Mouse (Mus musculus): Measurements from ENCODE around the gene Itpka.

The Itpka gene

DNA sequence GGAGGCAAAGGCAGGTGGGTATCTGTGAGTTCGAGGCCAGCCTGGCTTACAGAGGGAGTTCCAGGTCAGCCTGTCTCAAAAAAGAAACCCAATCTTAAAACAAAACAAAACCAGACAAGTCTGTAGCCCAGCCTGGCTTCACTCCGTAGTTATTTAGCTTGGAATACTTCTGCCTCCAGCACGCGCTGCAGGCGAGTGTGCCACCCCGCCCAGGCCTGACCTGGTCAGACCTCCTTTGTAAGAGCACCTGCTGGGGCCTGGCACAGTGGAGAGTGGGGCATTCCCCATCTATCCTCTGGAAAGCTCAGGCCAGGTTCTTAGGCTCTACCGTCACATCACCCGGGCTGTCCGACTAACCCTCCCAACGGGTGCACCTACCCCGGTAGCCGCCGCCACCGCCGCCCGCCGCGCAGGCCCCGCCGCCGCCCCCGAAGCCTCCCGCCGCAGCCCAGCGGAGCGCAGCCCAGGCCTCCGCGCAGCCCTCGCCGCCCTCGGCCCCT lies 15.5 kb downstream of the Itpka start:
- DNase-seq (ENCODE audit: low spot score in 2 of 2) = no peak

DNA sequence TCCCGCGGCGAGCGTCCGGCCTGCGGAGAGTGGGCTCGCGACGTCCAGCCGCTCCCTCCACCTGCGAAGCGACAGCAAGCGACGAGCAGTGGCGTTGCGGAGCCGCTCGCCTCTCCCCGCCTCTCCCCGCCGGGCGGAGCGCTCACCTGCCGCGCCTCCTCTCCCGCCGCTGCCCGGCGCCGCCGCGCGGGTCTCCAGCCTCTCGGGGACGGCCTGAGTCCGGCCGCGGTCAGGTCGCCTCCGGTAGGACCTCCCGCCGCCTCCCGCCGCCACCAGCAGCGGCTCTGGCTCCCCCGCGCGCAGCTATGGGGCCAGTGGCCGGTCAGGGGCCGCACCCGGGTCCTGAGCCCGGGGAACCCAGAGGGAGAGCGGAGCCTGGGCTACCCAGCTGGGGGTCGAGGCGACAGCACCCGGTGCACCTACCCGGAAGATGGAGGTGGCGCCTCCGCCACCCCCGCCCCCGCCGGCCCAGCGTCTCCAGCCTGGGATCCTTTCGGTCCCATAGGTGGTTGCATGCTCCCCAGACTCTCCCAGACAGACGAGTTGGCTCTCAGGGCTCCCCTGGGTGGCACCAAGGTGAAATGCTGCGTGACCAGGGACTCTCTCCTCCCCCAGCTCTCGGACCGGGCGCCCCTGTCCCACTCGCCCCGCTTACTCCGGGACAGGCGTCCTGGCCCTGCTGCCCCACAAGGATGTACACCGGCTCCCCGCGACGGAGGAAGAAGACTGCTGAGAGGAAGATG lies 16.1 kb downstream of the Itpka start:
- peak in 1 of 2 experiments; percentile 51 for DNase-seq (ENCODE audit: low spot score in 2 of 2)

- no peak for DNase-seq (ENCODE audit: low spot score in 2 of 2)
These were observed 17.0 kb downstream of the Itpka start for GRCm38 (mm10) chr2:119758844-119759835.

DNA sequence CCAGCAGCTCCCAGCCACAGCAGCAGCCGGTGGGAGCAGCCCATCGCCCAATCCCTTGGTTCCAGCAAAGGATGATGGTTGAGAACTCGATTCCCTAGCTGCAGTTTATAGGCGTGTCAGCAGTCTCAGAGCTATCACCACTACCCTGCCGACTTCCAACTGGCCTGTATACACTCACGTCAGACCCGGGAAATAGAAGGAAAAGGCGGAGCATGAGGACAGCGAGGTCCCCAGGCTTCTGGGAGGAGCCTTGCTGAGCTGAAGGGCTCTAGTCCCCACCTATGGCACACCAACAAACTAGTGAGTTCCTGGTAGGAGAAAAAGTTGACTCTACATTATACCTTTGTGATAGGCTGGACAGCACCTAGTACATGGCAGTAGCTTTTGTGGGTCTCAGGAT lies 18.1 kb downstream of the Itpka start, which contains the start of gene Ltk:
Ltk (minus strand) TSS at position 181 of the 400 bp plus-strand sequence.
- DNase-seq (ENCODE audit: low spot score in 2 of 2) = no peak

DNA sequence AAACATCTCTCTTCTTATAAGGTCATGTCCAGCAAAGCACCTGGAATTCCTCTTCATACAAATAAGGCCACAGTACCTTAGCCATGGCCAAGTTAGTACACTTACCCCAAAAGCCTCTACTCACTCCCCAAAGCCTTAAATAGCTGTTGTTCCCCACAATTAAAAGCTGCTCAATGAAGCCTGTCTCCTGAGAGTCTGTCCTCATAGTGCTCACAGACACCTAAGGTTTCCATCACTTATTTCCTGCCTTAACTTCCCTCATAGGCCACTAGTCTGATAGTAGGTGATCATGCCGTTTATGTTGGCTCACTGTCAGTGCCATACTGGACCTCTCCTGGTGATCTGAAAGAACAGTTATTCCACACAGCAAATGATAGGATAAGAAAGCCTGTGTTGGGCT lies 20.1 kb downstream of the Itpka start:
- no peak for DNase-seq (ENCODE audit: low spot score in 2 of 2)

DNA sequence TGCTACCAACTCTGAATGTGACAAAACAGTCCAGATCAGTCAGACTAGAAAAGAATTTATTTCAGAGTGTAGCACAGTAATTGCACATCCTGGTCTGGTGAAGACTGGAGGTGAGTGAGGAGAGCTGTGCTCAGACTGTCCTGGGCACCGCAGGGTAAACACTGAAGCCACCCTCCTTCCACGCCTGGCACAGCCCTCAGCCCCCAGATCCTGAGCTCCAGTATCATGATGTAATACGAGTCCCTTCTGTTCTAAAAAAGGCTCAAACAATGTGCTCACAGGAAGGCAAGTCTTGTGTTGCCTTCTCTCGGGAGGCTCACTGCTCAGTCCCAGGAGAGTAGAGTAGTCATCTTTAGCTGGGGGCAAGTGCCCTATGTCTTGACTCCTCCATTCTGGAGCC lies 21.8 kb downstream of the Itpka start:
- DNase-seq (ENCODE audit: low spot score in 2 of 2) = no peak

DNA sequence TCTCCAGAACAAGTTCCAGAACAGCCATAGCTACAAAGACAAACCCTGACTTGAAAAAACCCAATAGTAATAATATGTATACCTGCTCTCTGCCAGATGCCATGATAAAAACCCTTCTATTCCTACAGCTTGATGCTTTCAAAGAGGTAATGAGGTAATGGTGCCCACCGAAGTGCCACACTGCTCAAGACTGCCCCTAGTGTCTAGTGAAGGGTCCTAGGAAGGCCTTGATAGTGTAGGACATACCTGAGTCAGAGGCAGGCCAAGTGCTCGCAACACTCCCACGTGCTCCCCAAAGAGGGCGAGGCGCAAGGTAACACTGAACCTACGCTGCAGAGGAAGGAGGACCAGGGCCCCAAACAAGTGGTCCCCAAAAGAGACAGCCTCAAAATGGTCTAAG lies 25.1 kb downstream of the Itpka start:
- no peak for DNase-seq (ENCODE audit: low spot score in 2 of 2)

DNA sequence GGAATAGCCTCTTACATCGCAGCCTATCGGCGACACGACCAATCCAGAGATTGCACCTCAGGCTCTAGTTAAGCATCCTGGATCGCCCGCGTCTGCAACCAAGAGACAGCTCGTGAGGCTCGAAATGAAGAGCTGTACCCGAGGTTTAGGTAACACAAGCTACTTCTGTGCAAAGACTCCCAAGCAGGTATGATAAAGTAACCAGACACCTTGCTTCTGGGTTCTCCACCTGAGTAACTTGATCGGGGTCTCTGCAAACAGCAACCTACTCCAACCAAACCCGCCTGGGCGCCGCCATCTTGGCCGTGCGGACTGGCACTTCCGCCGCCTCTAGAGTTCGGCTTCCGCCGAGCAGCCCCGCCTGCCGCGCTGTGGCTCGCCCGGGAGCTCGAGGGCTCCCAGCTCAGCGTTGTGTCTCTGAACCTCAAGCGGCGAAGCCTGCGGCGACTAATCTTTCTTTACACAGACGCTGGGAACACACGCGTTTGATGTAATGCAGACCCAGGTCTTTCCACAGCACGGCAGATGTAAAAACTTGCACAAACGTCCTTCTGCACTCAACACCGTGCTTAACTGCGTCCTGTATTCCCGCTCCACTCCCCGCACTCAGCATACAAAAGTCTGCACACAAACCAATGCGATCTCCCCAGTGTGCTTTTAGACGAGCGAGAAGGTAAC lies 45.2 kb downstream of the Itpka start, which contains the start of gene Rpap1:
Rpap1 (minus strand) TSS at position 332 of the 678 bp plus-strand sequence.
- DNase-seq (ENCODE audit: low spot score in 2 of 2) = peak; percentile 73 to 74

DNA sequence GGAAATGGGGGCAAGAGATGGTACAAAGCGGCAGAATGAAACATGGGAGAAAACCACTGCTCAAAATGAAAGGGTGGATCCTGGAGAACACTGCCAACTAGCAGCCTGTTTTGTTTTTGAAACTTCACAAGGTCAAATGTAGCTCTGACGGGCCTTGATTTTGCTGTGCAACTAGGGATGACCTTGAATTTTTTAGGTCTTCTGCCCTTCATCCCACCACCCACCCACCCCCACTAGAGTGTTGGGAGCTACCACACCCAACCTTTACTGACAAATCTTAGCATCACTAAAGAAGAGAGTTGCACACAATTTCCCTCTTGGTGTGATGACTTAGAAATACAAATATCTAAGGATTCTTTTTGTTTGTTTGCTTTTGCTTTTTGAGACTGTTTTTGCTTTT lies 47.9 kb downstream of the Itpka start:
- DNase-seq (ENCODE audit: low spot score in 2 of 2) = no peak

DNA sequence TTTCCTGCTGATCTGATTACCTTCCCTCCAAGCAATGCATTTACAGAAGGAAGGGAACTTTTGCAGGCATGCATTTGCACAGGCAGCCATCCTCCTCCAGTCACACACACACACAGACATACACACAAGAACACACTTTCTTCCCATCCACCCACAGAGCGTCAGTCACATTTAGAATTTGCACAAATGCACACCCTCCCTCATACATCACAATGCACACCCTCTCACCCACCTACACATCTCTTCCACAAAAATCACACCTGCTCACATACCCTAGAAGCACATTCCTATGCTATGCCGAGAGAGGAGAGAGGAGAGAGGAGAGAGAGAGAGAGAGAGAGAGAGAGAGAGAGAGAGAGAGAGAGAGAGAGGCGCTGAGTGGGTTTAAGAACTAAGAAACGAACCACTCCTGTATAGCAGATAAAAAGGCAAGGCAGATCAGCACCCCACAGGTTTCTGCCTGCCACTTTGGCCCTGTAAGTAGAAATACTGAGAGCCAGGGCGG lies 55.2 kb downstream of the Itpka start, which contains the start of gene Tyro3:
Tyro3 (plus strand) TSS at position 455 of the 505 bp plus-strand sequence.
- DNase-seq (ENCODE audit: low spot score in 2 of 2) = no peak

DNA sequence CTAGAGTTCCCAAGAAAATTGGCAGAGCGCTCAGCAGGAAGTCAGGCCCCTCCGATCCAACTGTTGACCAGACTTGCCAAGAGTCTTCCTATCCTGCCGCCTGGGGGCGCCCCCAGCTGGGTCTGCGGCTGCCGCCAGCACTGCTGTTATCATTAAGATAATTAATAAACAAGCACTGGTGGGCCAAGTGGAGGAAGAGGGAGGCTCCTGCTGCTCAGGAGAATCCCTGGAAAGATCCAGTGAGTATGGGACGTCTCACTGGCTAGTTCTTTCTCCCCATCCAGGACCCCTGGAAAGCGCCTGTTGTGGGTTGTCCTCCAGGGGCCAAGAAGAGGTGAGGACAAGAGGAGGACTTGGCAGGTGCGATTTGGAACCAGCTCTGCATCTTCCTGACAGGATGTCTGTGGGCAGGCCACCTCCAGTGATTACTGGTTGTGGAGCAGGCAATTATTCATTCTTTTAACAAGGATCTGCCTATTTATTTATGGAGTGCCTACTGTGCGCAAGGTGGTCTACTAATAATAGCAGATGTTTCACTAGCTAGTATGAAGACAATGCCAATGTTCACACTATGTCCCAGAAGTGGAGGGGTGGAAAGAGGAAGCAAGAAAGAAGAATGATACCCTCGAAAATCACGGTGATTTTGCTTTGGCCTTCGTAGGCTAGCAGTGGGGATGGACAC lies 56.2 kb downstream of the Itpka start:
- DNase-seq (ENCODE audit: low spot score in 2 of 2) = peak; percentile 42

GRCm38 (mm10) chr2:119799181-119799960 lies 57.2 kb downstream of the Itpka start:
- peak; percentile 17 to 58 for DNase-seq (ENCODE audit: low spot score in 2 of 2)

- DNase-seq (ENCODE audit: low spot score in 2 of 2) = peak in 1 of 2 experiments; percentile 43
These were observed 57.9 kb downstream of the Itpka start for GRCm38 (mm10) chr2:119799961-119800550.
